Mouse (Mus musculus): ENCODE measurements around the gene Gm10037. TPM values are rescaled to one million over a fixed set of nuclear protein-coding genes. Genes with fewer than 3 reads are reported as not detected.

The Gm10037 gene
- total and polyA plus RNA-seq, 2 experiments from 2014 or later: 0.67 TPM; not detected in 1

DNA sequence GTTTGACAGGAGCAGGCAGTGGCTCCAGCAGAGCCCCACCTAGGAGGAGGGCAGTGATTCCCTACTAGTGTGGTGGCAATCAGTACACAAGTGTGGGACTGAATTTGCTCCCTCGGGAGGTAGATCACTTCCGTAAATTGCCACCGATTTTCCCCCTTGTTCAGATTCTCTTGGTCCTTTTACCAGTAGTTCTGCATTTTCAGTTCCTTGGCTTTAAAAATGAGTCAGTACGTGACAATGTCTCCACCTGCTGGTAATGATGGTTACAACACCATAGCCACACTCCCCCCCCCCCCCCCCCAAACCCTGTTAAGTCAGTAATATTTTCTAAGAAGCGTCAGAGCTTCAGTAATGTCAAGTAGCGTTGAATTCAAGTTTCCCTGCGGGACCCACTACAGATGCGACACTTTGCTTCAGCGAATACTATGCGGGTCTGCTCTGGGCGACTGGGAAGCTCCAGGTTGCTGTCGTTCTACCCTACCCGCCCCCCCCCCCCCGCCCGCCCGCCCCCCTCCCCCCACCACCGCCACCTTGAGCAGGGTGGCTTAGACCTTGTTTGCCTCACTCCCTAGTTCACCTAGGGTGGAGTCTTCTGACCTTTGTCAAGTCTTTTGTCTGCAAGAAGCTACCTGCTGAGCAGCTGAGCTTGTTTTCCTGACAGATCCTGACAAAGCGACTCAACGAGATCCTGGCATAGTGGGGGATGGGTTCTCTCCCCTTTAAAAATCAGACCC lies 13.4 kb downstream of the Gm10037 start:
- Histone ChIP-seq H3K4me1 (ENCODE audit: control insufficient read depth, insufficient read depth) (no peaks in the 10 kb centered on the region), H3K4me3 (ENCODE audit: low read depth, low read length) (peak overlapping the region; percentile 47), H3K27me3 (ENCODE audit: control insufficient read depth, insufficient read depth, low read length) (no peaks in the 10 kb centered on the region), H3K36me3 (replicated peaks; ENCODE audit: control insufficient read depth, insufficient read depth, low read length) (no peaks in the 10 kb centered on the region), H3K27ac (ENCODE audit: low read depth) (no peak overlapping the region), H3K4me2 (ENCODE audit: low read depth, low read length) (peak overlapping the region; percentile 58), H3K9me3 (replicated peaks; ENCODE audit: control insufficient read depth, low read length) (no peaks in the 10 kb centered on the region), H3K9ac (replicated peaks; ENCODE audit: low read depth, low read length) (peak overlapping the region; percentile 17; the same call in 1 of the 2 replicates)
- peak; percentile 64 for DNase-seq (ENCODE audit: low spot score)
- 0% methylated on average over 13 of the region's 19 CpGs for WGBS
- peak; percentile 73 for ATAC-seq (ENCODE audit: insufficient read depth, low read depth)
- TF ChIP-seq CTCF (IDR thresholded peaks at IDR 0.05; ENCODE audit: low read depth) (peak; percentile 62), EP300 (IDR thresholded peaks at IDR 0.05; ENCODE audit: low read depth) (no peak)

GRCm38 (mm10) chr13:67844853-67845194 lies 13.9 kb downstream of the Gm10037 start:
- TF ChIP-seq EP300 (IDR thresholded peaks at IDR 0.05; ENCODE audit: low read depth) (no peak), CTCF (IDR thresholded peaks at IDR 0.05; ENCODE audit: low read depth) (no peak)
- no peaks in the 10 kb centered on the region for H3K4me1 ChIP-seq (ENCODE audit: control insufficient read depth, insufficient read depth)
- no peak overlapping the region for H3K27ac ChIP-seq (ENCODE audit: low read depth)
- WGBS: 19% methylated on average over 8 of the region's 8 CpGs
- peak overlapping the region; percentile 17; the same call in 1 of the 2 replicates for H3K9ac ChIP-seq (replicated peaks; ENCODE audit: low read depth, low read length)
- no peak for ATAC-seq (ENCODE audit: insufficient read depth, low read depth)
- DNase-seq (ENCODE audit: low spot score): no peak
- no peaks in the 10 kb centered on the region for H3K36me3 ChIP-seq (replicated peaks; ENCODE audit: control insufficient read depth, insufficient read depth, low read length)
- no peaks in the 10 kb centered on the region for H3K27me3 ChIP-seq (ENCODE audit: control insufficient read depth, insufficient read depth, low read length)
- peak overlapping the region; percentile 58 for H3K4me2 ChIP-seq (ENCODE audit: low read depth, low read length)
- H3K9me3 ChIP-seq (replicated peaks; ENCODE audit: control insufficient read depth, low read length): no peaks in the 10 kb centered on the region
- H3K4me3 ChIP-seq (ENCODE audit: low read depth, low read length): peak overlapping the region; percentile 47

DNA sequence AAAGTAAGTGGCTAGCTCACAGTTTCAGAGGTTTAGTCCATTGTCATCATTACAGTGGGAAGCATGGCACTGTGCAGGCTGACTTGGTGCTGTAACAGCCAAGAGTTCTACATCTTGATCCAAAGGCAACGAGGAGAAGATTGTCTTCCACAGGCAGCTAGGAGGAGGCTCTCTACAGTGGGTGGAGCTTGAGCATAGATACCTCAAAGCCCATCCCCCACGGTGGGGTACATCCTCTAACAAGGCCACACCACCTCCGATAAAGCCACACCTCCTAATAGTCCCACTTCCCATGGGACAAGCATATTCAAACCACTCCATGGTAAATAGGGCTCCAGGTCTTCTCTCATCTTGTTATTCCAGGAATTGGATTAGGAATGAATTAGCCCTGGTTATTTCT lies 19.5 kb downstream of the Gm10037 start:
- no peak overlapping the region for H3K4me2 ChIP-seq (ENCODE audit: low read depth, low read length)
- no peaks in the 10 kb centered on the region for H3K36me3 ChIP-seq (replicated peaks; ENCODE audit: control insufficient read depth, insufficient read depth, low read length)
- no peaks in the 10 kb centered on the region for H3K27me3 ChIP-seq (ENCODE audit: control insufficient read depth, insufficient read depth, low read length)
- WGBS: 71% methylated on average over 3 of the region's 3 CpGs
- no peak for ATAC-seq (ENCODE audit: insufficient read depth, low read depth)
- H3K4me3 ChIP-seq (ENCODE audit: low read depth, low read length): no peak overlapping the region
- no peak for DNase-seq (ENCODE audit: low spot score)
- H3K4me1 ChIP-seq (ENCODE audit: control insufficient read depth, insufficient read depth): no peaks in the 10 kb centered on the region
- H3K9me3 ChIP-seq (replicated peaks; ENCODE audit: control insufficient read depth, low read length): no peaks in the 10 kb centered on the region
- no peak overlapping the region for H3K27ac ChIP-seq (ENCODE audit: low read depth)
- H3K9ac ChIP-seq (replicated peaks; ENCODE audit: low read depth, low read length): no peak overlapping the region
- TF ChIP-seq EP300 (IDR thresholded peaks at IDR 0.05; ENCODE audit: low read depth): no peak
- no peak for TF ChIP-seq CTCF (IDR thresholded peaks at IDR 0.05; ENCODE audit: low read depth)

- Histone ChIP-seq H3K4me2 (ENCODE audit: low read depth, low read length) (no peak overlapping the region), H3K9ac (replicated peaks; ENCODE audit: low read depth, low read length) (no peak overlapping the region), H3K4me1 (ENCODE audit: control insufficient read depth, insufficient read depth) (no peaks in the 10 kb centered on the region), H3K27ac (ENCODE audit: low read depth) (no peak overlapping the region), H3K4me3 (ENCODE audit: low read depth, low read length) (no peak overlapping the region), H3K9me3 (replicated peaks; ENCODE audit: control insufficient read depth, low read length) (no peaks in the 10 kb centered on the region), H3K36me3 (replicated peaks; ENCODE audit: control insufficient read depth, insufficient read depth, low read length) (no peaks in the 10 kb centered on the region), H3K27me3 (ENCODE audit: control insufficient read depth, insufficient read depth, low read length) (no peaks in the 10 kb centered on the region)
- DNase-seq (ENCODE audit: low spot score) (no peak), ATAC-seq (ENCODE audit: insufficient read depth, low read depth) (no peak)
- TF ChIP-seq EP300 (IDR thresholded peaks at IDR 0.05; ENCODE audit: low read depth): no peak
- no peak for TF ChIP-seq CTCF (IDR thresholded peaks at IDR 0.05; ENCODE audit: low read depth)
- whole genome bisulfite sequencing: 66% methylated on average over 6 of the region's 6 CpGs
Observed at GRCm38 (mm10) chr13:67853130-67853529, 22.2 kb downstream of the Gm10037 start.

GRCm38 (mm10) chr13:67853983-67854382 lies 23.1 kb downstream of the Gm10037 start:
- Histone ChIP-seq H3K27me3 (ENCODE audit: control insufficient read depth, insufficient read depth, low read length) (no peaks in the 10 kb centered on the region), H3K4me2 (ENCODE audit: low read depth, low read length) (no peak overlapping the region), H3K9me3 (replicated peaks; ENCODE audit: control insufficient read depth, low read length) (no peaks in the 10 kb centered on the region), H3K4me3 (ENCODE audit: low read depth, low read length) (no peak overlapping the region), H3K4me1 (ENCODE audit: control insufficient read depth, insufficient read depth) (no peaks in the 10 kb centered on the region), H3K27ac (ENCODE audit: low read depth) (no peak overlapping the region), H3K9ac (replicated peaks; ENCODE audit: low read depth, low read length) (no peak overlapping the region), H3K36me3 (replicated peaks; ENCODE audit: control insufficient read depth, insufficient read depth, low read length) (no peaks in the 10 kb centered on the region)
- TF ChIP-seq CTCF (IDR thresholded peaks at IDR 0.05; ENCODE audit: low read depth) (no peak), EP300 (IDR thresholded peaks at IDR 0.05; ENCODE audit: low read depth) (no peak)
- ATAC-seq (ENCODE audit: insufficient read depth, low read depth): no peak
- 76% methylated on average over 2 of the region's 2 CpGs for WGBS
- DNase-seq (ENCODE audit: low spot score): no peak

DNA sequence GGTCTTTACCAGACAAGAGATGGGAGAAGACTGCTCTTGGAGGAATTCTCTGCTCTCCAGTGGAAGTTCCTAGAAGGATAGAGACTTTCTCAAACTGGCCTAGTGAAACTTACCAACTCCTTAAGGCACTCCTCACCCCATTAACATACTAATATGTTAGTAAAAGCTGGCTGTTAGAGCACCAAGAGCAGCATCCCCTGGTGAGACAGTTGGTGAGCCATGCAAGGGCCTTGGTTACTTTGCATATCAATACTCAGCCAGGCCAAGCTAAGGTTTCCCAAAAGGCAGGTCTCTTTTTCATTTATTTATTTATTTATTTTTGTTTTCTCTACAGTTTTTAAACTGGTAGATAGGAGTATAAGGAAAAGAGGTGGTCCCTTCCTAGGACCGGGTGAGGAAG lies 26.4 kb downstream of the Gm10037 start:
- no peak overlapping the region for H3K4me2 ChIP-seq (ENCODE audit: low read depth, low read length)
- H3K27ac ChIP-seq (ENCODE audit: low read depth): no peak overlapping the region
- no peak overlapping the region for H3K4me3 ChIP-seq (ENCODE audit: low read depth, low read length)
- no peak overlapping the region for H3K9ac ChIP-seq (replicated peaks; ENCODE audit: low read depth, low read length)
- 17% methylated on average over 1 of the region's 1 CpGs for WGBS
- TF ChIP-seq CTCF (IDR thresholded peaks at IDR 0.05; ENCODE audit: low read depth) (no peak), EP300 (IDR thresholded peaks at IDR 0.05; ENCODE audit: low read depth) (no peak)
- no peak for ATAC-seq (ENCODE audit: insufficient read depth, low read depth)
- H3K4me1 ChIP-seq (ENCODE audit: control insufficient read depth, insufficient read depth): no peaks in the 10 kb centered on the region
- H3K9me3 ChIP-seq (replicated peaks; ENCODE audit: control insufficient read depth, low read length): no peaks in the 10 kb centered on the region
- DNase-seq (ENCODE audit: low spot score): no peak
- no peaks in the 10 kb centered on the region for H3K27me3 ChIP-seq (ENCODE audit: control insufficient read depth, insufficient read depth, low read length)
- H3K36me3 ChIP-seq (replicated peaks; ENCODE audit: control insufficient read depth, insufficient read depth, low read length): no peaks in the 10 kb centered on the region
